Mouse (Mus musculus): ENCODE measurements at regions not wholly inside any gene's neighbourhood (a gene's known extent, or its start where the extent isn't known, plus 50 kb on each side); places are given as distances from the start of the nearest gene placed in this dataset.

DNA sequence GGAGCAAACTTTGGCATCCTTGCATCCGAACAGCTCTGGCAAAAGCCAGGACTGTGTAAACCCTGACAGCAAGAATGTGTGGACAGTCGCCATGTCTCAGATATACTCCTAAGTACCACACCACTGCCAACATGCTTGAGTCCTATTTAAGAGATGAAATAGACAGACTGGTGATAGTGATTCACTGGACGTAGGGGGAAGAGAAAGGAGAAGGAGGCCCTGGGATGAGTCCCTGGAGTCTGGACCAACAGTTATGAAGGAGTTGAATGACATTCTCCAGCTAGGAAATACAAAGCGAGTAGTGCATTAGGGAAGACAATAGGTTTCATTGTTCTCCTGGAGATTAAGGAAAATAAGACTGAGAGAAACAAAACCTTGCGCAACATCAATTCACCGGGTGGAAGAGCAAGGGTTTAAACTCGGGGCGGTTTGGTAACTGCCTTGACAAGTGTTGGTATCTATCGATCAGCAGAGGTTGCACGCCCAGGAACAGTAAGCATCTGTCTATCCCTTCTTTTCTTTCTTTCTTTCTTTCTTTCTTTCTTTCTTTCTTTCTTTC is 54.3 kb upstream of the Nrbf2 start:
- no peaks in the 10 kb centered on the region for H3K27me3 ChIP-seq
- H3K4me3 ChIP-seq, result no peak overlapping the region
- no peak overlapping the region for H3K9ac ChIP-seq
- no peak overlapping the region for H3K4me2 ChIP-seq
- no peak overlapping the region for H3K27ac ChIP-seq
- 66% methylated on average over 10 of the region's 10 CpGs for WGBS
- H3K4me1 ChIP-seq (replicated peaks), result no peaks in the 10 kb centered on the region
- no peak for ATAC-seq (ENCODE audit: low FRiP score)
- no peaks in the 10 kb centered on the region for H3K9me3 ChIP-seq
- H3K36me3 ChIP-seq, result no peaks in the 10 kb centered on the region

- Histone ChIP-seq H3K27me3 (no peaks in the 10 kb centered on the region), H3K36me3 (no peaks in the 10 kb centered on the region), H3K4me2 (no peak overlapping the region), H3K9ac (no peak overlapping the region), H3K27ac (no peak overlapping the region), H3K9me3 (no peaks in the 10 kb centered on the region), H3K4me3 (no peak overlapping the region), H3K4me1 (replicated peaks) (no peaks in the 10 kb centered on the region)
- ATAC-seq (ENCODE audit: low FRiP score), result no peak
- WGBS, result 94% methylated on average over 4 of the region's 4 CpGs
Measured at GRCm38 (mm10) chr10:67344722-67345121, 59.6 kb upstream of the Nrbf2 start.

GRCm38 (mm10) chr10:67350956-67351355 is 65.9 kb upstream of the Nrbf2 start:
- Histone ChIP-seq H3K9me3 (no peaks in the 10 kb centered on the region), H3K9ac (no peak overlapping the region), H3K27ac (no peak overlapping the region), H3K36me3 (no peaks in the 10 kb centered on the region), H3K4me1 (replicated peaks) (no peaks in the 10 kb centered on the region), H3K27me3 (no peaks in the 10 kb centered on the region), H3K4me3 (no peak overlapping the region), H3K4me2 (no peak overlapping the region)
- ATAC-seq (ENCODE audit: low FRiP score), result no peak
- 50% methylated on average over 2 of the region's 2 CpGs for WGBS

DNA sequence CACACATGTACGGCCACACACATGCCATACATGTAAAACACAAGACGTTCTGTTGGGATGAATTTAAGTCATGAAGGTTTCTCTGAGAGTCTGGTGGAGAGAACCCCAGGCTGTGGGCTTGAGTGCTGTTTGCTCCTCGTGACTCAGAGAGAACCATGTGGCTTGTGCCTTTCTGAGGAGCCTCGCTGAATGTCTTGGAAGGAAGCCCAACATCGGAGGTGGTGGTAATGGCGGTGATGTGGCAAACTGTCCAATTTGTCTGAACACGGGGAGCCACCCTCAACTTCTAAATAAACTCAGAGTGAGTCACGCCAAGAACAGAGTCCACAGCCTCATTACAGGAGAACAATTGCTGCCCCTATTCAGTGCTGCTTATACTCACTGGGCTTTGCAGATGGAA is 75.7 kb upstream of the Nrbf2 start:
- Histone ChIP-seq H3K27me3 (no peaks in the 10 kb centered on the region), H3K4me2 (no peak overlapping the region), H3K27ac (no peak overlapping the region), H3K36me3 (no peaks in the 10 kb centered on the region), H3K4me3 (no peak overlapping the region), H3K9ac (no peak overlapping the region), H3K9me3 (no peaks in the 10 kb centered on the region), H3K4me1 (replicated peaks) (no peaks in the 10 kb centered on the region)
- 76% methylated on average over 8 of the region's 8 CpGs for WGBS
- ATAC-seq (ENCODE audit: low FRiP score), result no peak

GRCm38 (mm10) chr10:67361281-67361680 is 76.2 kb upstream of the Nrbf2 start:
- Histone ChIP-seq H3K9ac (no peak overlapping the region), H3K4me3 (no peak overlapping the region), H3K36me3 (no peaks in the 10 kb centered on the region), H3K9me3 (no peaks in the 10 kb centered on the region), H3K27ac (no peak overlapping the region), H3K27me3 (no peaks in the 10 kb centered on the region), H3K4me2 (no peak overlapping the region), H3K4me1 (replicated peaks) (no peaks in the 10 kb centered on the region)
- no peak for ATAC-seq (ENCODE audit: low FRiP score)
- WGBS, result 91% methylated on average over 4 of the region's 4 CpGs

GRCm38 (mm10) chr10:67364595-67364994 is 79.5 kb upstream of the Nrbf2 start:
- WGBS, result 97% methylated on average over 3 of the region's 3 CpGs
- no peak overlapping the region for H3K4me3 ChIP-seq
- H3K36me3 ChIP-seq, result no peaks in the 10 kb centered on the region
- H3K4me2 ChIP-seq, result no peak overlapping the region
- no peak for ATAC-seq (ENCODE audit: low FRiP score)
- no peak overlapping the region for H3K27ac ChIP-seq
- H3K4me1 ChIP-seq (replicated peaks), result no peaks in the 10 kb centered on the region
- no peak overlapping the region for H3K9ac ChIP-seq
- no peaks in the 10 kb centered on the region for H3K9me3 ChIP-seq
- no peaks in the 10 kb centered on the region for H3K27me3 ChIP-seq

- ATAC-seq (ENCODE audit: low FRiP score), result no peak
- Histone ChIP-seq H3K9ac (no peak overlapping the region), H3K36me3 (no peaks in the 10 kb centered on the region), H3K27me3 (no peaks in the 10 kb centered on the region), H3K4me2 (no peak overlapping the region), H3K27ac (no peak overlapping the region), H3K9me3 (no peaks in the 10 kb centered on the region), H3K4me3 (no peak overlapping the region), H3K4me1 (replicated peaks) (no peaks in the 10 kb centered on the region)
- WGBS, result 92% methylated on average over 7 of the region's 7 CpGs
Measured at GRCm38 (mm10) chr10:67365158-67365557, 80.1 kb upstream of the Nrbf2 start.

- Histone ChIP-seq H3K27ac (no peak overlapping the region), H3K36me3 (no peaks in the 10 kb centered on the region), H3K27me3 (no peaks in the 10 kb centered on the region), H3K9me3 (no peaks in the 10 kb centered on the region), H3K9ac (peak overlapping the region; percentile 51), H3K4me2 (peak overlapping the region; percentile 26), H3K4me1 (replicated peaks) (peaks cover 8% of the 10 kb centered on the region; the same call in 1 of the 2 replicates), H3K4me3 (no peak overlapping the region)
- 27% methylated on average over 13 of the region's 13 CpGs for WGBS
- no peak for ATAC-seq (ENCODE audit: low FRiP score)
Measured at GRCm38 (mm10) chr10:67372569-67373161, 87.6 kb upstream of the Nrbf2 start.

DNA sequence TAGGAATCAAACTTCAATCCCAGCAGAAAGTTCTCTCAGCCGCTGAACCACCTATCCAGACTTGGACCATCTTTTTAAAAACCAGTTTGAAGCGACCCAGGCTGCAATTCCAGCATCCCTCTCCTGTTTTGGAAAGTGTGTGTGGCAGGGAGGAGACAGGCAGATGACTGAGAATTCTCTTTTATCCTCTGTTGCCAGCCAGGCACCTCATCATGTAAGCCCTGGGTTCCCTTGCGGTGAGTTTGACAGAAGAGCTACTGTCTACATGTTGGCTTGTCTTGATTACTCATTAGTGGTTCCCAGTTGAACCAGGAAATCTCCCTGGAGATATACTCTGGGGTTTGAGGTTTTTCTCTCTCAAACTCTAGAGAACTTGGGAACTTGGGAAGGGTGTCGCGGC is 91.5 kb upstream of the Nrbf2 start:
- 95% methylated on average over 5 of the region's 5 CpGs for WGBS
- ATAC-seq (ENCODE audit: low FRiP score), result no peak
- Histone ChIP-seq H3K4me1 (replicated peaks) (peaks cover 8% of the 10 kb centered on the region; the same call in 1 of the 2 replicates), H3K27me3 (no peaks in the 10 kb centered on the region), H3K4me3 (no peak overlapping the region), H3K9ac (no peak overlapping the region), H3K9me3 (no peaks in the 10 kb centered on the region), H3K27ac (no peak overlapping the region), H3K4me2 (no peak overlapping the region), H3K36me3 (no peaks in the 10 kb centered on the region)

- Histone ChIP-seq H3K4me2 (no peak overlapping the region), H3K36me3 (no peaks in the 10 kb centered on the region), H3K27ac (no peak overlapping the region), H3K9me3 (no peaks in the 10 kb centered on the region), H3K27me3 (no peaks in the 10 kb centered on the region), H3K4me3 (no peak overlapping the region), H3K4me1 (replicated peaks) (peaks cover 4% of the 10 kb centered on the region; the same call in 1 of the 2 replicates), H3K9ac (no peak overlapping the region)
- WGBS, result 81% methylated on average over 17 of the region's 17 CpGs
- ATAC-seq (ENCODE audit: low FRiP score), result no peak
Measured at GRCm38 (mm10) chr10:67377643-67378223, 92.6 kb upstream of the Nrbf2 start.

DNA sequence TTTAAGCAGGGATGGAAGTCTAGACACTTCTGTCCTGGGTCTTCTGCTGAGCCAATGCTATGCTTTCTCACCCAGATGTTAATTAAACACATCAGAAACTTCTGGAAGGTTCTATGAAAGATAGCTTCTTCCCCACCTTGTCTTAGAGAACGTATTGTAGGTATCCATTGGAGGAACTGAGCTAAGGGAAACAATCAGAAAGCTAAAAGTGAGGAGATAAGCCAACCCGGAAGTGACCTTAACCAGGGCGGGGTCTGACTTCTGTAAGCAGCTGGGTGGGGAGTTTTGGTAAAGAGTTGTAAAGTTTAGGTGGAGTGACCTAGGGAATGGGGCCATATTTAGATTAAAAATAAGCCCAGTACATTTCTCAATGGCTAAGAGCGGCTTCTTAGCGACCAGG is 95.1 kb upstream of the Nrbf2 start:
- no peaks in the 10 kb centered on the region for H3K27me3 ChIP-seq
- H3K9ac ChIP-seq, result no peak overlapping the region
- ATAC-seq (ENCODE audit: low FRiP score), result no peak
- no peak overlapping the region for H3K4me2 ChIP-seq
- no peak overlapping the region for H3K4me3 ChIP-seq
- no peaks in the 10 kb centered on the region for H3K4me1 ChIP-seq (replicated peaks)
- H3K27ac ChIP-seq, result no peak overlapping the region
- no peaks in the 10 kb centered on the region for H3K36me3 ChIP-seq
- WGBS, result 89% methylated on average over 5 of the region's 5 CpGs
- H3K9me3 ChIP-seq, result no peaks in the 10 kb centered on the region

- no peak overlapping the region for H3K9ac ChIP-seq
- no peaks in the 10 kb centered on the region for H3K36me3 ChIP-seq
- WGBS, result 88% methylated on average over 4 of the region's 4 CpGs
- no peaks in the 10 kb centered on the region for H3K4me1 ChIP-seq (replicated peaks)
- no peaks in the 10 kb centered on the region for H3K27me3 ChIP-seq
- H3K4me2 ChIP-seq, result no peak overlapping the region
- no peak overlapping the region for H3K27ac ChIP-seq
- no peak for ATAC-seq (ENCODE audit: low FRiP score)
- no peaks in the 10 kb centered on the region for H3K9me3 ChIP-seq
- no peak overlapping the region for H3K4me3 ChIP-seq
Measured at GRCm38 (mm10) chr10:67383352-67383751, 98.2 kb upstream of the Nrbf2 start.

All from hindbrain, embryonic 13.5 days (tissue).